In the genomic region with DNA sequence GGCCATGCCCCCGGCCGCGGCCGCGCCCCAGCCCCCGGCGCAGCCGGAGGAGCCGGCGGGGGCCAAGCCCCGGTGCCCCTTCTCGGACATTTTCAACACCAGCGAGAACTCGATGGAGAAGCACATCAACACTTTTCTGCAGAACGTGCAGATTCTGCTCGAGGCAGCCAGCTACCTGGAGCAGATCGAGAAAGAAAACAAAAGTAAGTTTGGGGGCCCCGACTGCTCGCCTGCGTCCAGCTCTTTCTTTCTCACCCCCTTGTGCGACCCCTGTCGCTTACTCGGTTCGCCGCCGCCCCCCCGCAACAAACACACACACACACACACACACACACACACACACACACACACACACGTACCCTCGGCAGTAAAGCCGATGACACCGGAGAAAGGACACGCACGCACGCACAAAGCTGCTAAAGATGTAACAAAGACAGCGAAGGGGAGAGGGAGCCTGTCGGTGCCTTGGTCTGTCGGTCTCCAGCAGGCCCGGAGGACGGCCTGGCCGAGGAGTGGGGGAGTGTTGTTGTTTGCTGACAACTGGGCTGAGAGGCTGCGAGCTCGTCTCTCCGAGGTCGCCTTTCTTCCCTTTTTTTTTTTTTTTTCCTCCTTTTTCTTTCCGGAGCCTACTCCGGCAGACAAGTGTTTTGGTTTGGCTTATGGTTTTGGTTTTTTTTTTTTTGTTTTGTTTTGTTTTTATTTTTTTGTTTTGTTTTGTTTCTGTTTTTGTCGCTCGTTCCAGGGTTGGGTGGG, we compare ENCODE assay signal across 8 mouse cellular contexts. TPM values are rescaled to one million over a fixed set of nuclear protein-coding genes. Genes with fewer than 3 reads are reported as not detected.
A peak's percentile ranks its signal among the peaks of the same experiment; 100 is the strongest.
DNase-seq lines count a peak whose midpoint lies in the region.

No protein-coding gene starts in this region.

- H3K27ac ChIP-seq in macrophage: peak overlapping the region; percentile 70

- H3K36me3 ChIP-seq in macrophage (ENCODE audit: inconsistent target): no peaks in the 10 kb centered on the region

- peaks cover 19% of the 10 kb centered on the region; the same call in 1 of the 2 replicates for H3K79me2 ChIP-seq in macrophage (ENCODE audit: inconsistent target)

- whole genome bisulfite sequencing in macrophage (ENCODE audit: missing documents): under 1% methylated on average over 34 of the region's 48 CpGs

- DNase-seq in urinary bladder, postnatal 14 days (ENCODE audit: low spot score): peak; percentile 48
- DNase-seq in urinary bladder, adult 2 months (ENCODE audit: low spot score): no peak
- peak; percentile 76 for DNase-seq in embryo, embryonic 10 days (ENCODE audit: low spot score)
- peak; percentile 40 for DNase-seq in heart, adult 8-10 months (ENCODE audit: low spot score)
- peak; percentile 62 for DNase-seq in kidney, postnatal 14 days
- DNase-seq in right cerebral cortex, postnatal 4 days: peak; percentile 31
- DNase-seq in frontal cortex, postnatal 14 days (ENCODE audit: low spot score in 2 of 2): no peak

- peak overlapping the region; percentile 66 for H3K4me3 ChIP-seq in macrophage (ENCODE audit: inconsistent target)

RNA-seq across cellular contexts. Expression of gene Mxi1, which starts 0.6 kb away (rescaled TPM):
- 37.6 and 43.3 TPM in 2 replicates for polyA plus RNA-seq in urinary bladder, adult 2 months (2012; rRNA removed)
- total RNA-seq in heart, adult 8-10 months (2022): 10 to 100 TPM; 38.7 to 49.2 (median 46.0) TPM
- total RNA-seq in macrophage (2018; cell fraction: chromatin; rRNA removed): 10 to 100 TPM in 11 of 26 experiments, 1 to 10 TPM in 14, under 1 TPM in 1; 0.43 to 61.1 (median 7.0) TPM
- total RNA-seq in macrophage (2018; cell fraction: cytosol; rRNA removed): 10 to 100 TPM in 13 of 26 experiments, 1 to 10 TPM in 13; 3.5 to 24.3 (median 11.7) TPM
- 10 to 100 TPM in 9 of 26 experiments, 1 to 10 TPM in 17; 1.1 to 20.5 (median 5.1) TPM for total RNA-seq in macrophage (2018; cell fraction: nucleus; rRNA removed)
- polyA plus RNA-seq in macrophage (2018): 16.2 to 18.7 TPM (median 18.3 TPM) in 3 replicates

Comparison
In these comparisons a context has a peak if more than half of its experiments do, and no peak if none do; other contexts are left out.
1. DNase-seq: peak in urinary bladder, postnatal 14 days (single experiment), embryo, embryonic 10 days (single experiment), heart, adult 8-10 months (single experiment), kidney, postnatal 14 days (single experiment) and right cerebral cortex, postnatal 4 days (single experiment); none in urinary bladder, adult 2 months (single experiment) and frontal cortex, postnatal 14 days (0 of 2).